Mouse (Mus musculus): ENCODE measurements around the gene Klhl4. TPM values are rescaled to one million over a fixed set of nuclear protein-coding genes. Genes with fewer than 3 reads are reported as not detected.
A peak's percentile ranks its signal among the peaks of the same experiment; 100 is the strongest.

The Klhl4 gene
- 6.7 and 7.8 TPM in 2 replicates for polyA plus RNA-seq (2015; fragmentation: Nextera tagmentation; extraction: Ambion mirVana)

DNA sequence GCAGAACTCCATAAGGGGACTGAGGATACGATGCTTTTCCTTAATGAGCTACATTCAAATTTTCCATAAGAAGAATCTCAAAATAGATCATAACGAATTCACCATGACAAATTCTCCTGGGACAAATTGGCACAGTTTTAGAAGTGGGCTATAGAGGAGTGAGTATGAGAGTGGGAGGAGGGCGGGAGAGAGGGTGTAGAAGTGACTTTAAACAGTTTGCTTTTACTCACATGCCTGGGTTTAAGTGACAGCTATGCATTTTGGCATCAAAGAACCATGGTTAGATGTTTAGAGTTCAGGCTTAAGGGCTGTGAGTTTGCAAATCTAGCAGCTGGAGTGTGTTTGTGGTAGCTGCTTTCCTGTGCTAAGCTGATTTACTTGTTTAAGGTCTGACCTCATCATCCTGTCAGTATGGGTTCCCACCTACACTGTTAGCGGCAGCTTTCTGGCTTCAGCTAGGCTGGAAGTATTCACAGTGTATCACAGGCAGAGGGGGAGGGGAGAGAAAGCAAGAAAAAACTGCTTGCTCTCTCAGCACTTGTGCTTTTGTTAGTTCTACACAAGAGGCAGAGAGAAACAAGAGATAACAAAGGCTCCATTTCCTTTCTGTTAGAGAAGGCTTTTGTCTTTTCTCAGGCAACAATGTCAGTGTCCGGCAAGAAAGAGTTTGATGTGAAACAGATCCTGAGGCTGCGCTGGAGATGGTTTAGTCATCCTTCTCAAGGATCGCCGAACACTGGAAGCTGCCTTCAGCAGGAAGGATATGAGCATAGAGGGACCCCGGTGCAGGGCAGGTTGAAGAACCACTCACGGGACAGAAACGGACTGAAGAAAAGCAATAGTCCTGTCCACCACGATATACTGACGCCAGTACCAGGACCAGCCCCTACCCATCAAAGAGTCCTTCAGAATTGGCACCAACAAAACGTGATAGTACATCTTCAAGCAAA lies at the start of gene Klhl4:
Klhl4 (plus strand) TSS at position 552 of the 950 bp plus-strand sequence.
- 34% methylated on average over 14 of the region's 14 CpGs for WGBS
- peak; percentile 86; the same call in 1 of the 2 replicates for ATAC-seq (ENCODE audit: low FRiP score)
- 0 out of 2 replicates have a peak, but pooled peaks cover 3% of the 10 kb centered on the region for H3K4me1 ChIP-seq (replicated peaks)
- H3K4me3 ChIP-seq = peak within 1 kb of the TSS; percentile 36
- peak within 1 kb of the TSS; percentile 48 for H3K4me2 ChIP-seq
- H3K9ac ChIP-seq = peak within 1 kb of the TSS; percentile 43; the same call in 1 of the 2 replicates
- no peaks in the 10 kb centered on the region for H3K36me3 ChIP-seq
- no peaks in the 10 kb centered on the region for H3K9me3 ChIP-seq
- H3K27ac ChIP-seq = peak within 1 kb of the TSS; percentile 18; the same call in 1 of the 2 replicates
- no peaks in the 10 kb centered on the region for H3K27me3 ChIP-seq

DNA sequence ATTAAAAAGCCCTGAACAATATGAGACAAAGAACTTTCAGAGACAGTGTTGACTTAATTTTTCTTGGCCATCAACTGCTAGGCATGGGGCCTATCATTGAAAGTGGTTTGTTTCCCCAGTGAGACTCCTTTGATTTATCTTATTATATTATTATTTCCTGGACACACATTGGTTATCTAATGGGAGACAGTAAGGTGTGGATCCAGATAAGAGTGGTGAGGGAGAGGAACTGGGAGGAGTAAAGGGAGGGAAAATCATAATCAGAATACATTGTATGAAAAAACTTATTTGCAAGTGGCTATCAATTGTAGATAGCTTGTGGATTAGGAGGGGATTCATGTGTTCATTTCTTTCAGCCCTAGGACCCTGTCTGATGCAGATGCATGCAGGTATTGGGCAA lies 10.0 kb downstream of the Klhl4 start:
- H3K4me2 ChIP-seq = no peak overlapping the region

GRCm38 (mm10) chrX:114486691-114487090 lies 12.6 kb downstream of the Klhl4 start:
- H3K36me3 ChIP-seq = no peaks in the 10 kb centered on the region
- ATAC-seq (ENCODE audit: low FRiP score) = no peak
- no peaks in the 10 kb centered on the region for H3K4me1 ChIP-seq (replicated peaks)
- no peak overlapping the region for H3K4me3 ChIP-seq
- no peak overlapping the region for H3K27ac ChIP-seq
- no peak overlapping the region for H3K9ac ChIP-seq
- H3K4me2 ChIP-seq = no peak overlapping the region
- no peaks in the 10 kb centered on the region for H3K27me3 ChIP-seq
- H3K9me3 ChIP-seq = no peaks in the 10 kb centered on the region

More for the DNA sequence above, 10.0 kb downstream of the Klhl4 start:
- no peak overlapping the region for H3K4me3 ChIP-seq
- H3K9me3 ChIP-seq = no peaks in the 10 kb centered on the region
- no peak overlapping the region for H3K27ac ChIP-seq
- no peak for ATAC-seq (ENCODE audit: low FRiP score)
- H3K27me3 ChIP-seq = no peaks in the 10 kb centered on the region
- H3K36me3 ChIP-seq = no peaks in the 10 kb centered on the region
- H3K9ac ChIP-seq = no peak overlapping the region
- H3K4me1 ChIP-seq (replicated peaks) = no peaks in the 10 kb centered on the region

DNA sequence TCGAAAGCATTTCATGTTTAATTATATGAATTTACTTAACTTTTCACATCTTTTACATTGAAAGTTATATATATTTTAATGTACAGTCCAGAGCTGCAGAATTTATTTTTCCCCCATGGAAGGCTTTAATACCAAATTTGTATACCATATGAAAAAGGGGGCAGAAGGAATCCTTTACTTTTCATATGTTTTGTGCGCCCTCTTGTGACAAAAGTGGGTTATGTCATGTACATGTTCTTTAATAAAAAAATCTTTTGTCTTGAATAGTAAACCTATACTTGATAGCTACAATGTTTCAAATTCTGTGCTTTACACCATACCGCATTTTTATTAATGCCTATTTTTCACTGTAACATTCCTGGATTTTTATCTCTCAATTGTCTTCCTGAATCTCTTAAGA lies 84.0 kb downstream of the Klhl4 start:
- no peak overlapping the region for H3K4me2 ChIP-seq
- WGBS = 36% methylated on average over 3 of the region's 3 CpGs
- H3K4me1 ChIP-seq (replicated peaks) = no peaks in the 10 kb centered on the region
- ATAC-seq (ENCODE audit: low FRiP score) = no peak
- H3K36me3 ChIP-seq = no peaks in the 10 kb centered on the region
- no peaks in the 10 kb centered on the region for H3K9me3 ChIP-seq
- no peak overlapping the region for H3K9ac ChIP-seq
- no peaks in the 10 kb centered on the region for H3K27me3 ChIP-seq
- no peak overlapping the region for H3K27ac ChIP-seq
- no peak overlapping the region for H3K4me3 ChIP-seq

GRCm38 (mm10) chrX:114582311-114582710 lies 108.2 kb downstream of the Klhl4 start:
- Histone ChIP-seq H3K27me3 (no peaks in the 10 kb centered on the region), H3K4me1 (replicated peaks) (no peaks in the 10 kb centered on the region), H3K4me2 (no peak overlapping the region), H3K9ac (no peak overlapping the region), H3K27ac (no peak overlapping the region), H3K9me3 (no peaks in the 10 kb centered on the region), H3K36me3 (no peaks in the 10 kb centered on the region), H3K4me3 (no peak overlapping the region)
- no peak for ATAC-seq (ENCODE audit: low FRiP score)
- 45% methylated on average over 1 of the region's 1 CpGs for WGBS

Data from hindbrain, embryonic 13.5 days (tissue).